Mouse (Mus musculus): ENCODE data around the gene Rpl29. TPM values are rescaled to one million over a fixed set of nuclear protein-coding genes. Genes with fewer than 3 reads are reported as not detected.
A peak's percentile ranks its signal among the peaks of the same experiment; 100 is the strongest.

Gene Rpl29
- total RNA-seq, 2 experiments from 2014 or later = 274 to 289 TPM

DNA sequence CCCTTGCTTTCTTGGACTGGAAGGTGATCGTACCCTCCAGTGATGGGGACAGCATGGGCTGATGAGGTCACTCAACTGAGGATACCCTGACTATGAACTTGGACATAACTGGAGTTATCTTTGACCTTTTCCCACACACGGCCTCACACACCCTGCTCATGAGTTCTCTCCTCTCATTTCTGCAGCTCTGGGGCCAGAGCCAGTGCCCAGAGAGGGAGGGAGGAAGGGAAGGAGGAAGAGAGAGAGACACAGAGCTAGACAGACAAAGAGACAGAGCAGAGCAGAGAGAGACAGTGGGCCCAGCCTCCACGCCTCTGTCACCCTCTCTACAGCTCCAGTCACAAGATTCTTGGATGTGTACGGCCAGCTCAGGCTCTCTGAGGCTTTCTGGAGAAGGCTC is 43.1 kb downstream of the Rpl29 start:
- DNase-seq (ENCODE audit: low spot score in 2 of 2) = no peak

DNA sequence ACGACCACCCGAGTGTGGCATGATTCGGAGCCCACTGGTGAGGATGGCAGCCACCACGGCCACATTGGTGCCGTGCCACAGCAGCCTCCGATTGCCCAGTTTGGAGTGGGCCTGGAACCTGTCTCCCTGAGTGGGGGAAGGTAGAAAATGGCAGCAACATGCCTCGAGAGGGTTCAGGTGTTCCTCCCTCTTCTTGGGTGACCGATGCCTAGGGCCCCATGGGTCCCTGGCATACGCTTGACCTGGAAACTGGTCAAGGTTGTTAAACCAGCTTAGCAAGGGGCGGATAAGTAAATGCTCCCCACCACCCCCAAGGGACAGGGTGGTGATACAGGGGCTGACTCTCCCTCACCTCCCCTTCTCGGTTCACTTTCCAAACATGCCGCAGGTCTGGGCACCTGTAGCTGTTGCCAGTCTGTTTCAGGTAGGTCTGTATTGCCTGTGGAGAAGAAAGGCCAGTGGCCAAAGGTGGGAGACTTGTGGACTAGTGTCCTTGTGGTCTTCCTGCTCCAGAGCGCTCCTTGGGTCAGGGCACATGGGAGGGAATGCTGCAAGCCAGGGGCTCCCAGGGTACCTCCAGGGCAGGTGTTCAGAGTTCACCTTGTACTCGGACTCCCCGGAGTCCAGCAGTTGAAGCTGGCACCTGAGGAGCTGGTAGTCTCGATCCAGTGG is 44.0 kb downstream of the Rpl29 start:
- DNase-seq (ENCODE audit: low spot score in 2 of 2) = peak in 1 of 2 experiments; percentile 1

DNA sequence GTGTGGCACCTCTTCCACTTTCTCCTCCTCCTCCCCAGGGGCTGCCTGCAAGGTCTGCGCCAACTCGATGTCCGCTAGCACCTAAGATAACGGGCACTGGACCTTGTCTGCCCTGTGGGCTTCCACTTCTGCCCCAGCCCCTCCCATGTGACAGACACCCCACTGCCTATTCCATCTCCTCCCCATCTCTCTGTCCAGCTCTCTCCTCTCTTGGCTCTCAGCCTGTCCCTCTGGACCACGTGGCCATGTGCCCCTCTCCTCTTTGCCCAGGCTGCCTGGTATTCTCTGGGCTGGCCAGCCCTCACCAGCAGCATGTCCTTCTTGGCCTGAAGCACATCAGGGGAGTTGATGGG is 44.5 kb downstream of the Rpl29 start:
- DNase-seq (ENCODE audit: low spot score in 2 of 2) = peak in 1 of 2 experiments; percentile 6

DNA sequence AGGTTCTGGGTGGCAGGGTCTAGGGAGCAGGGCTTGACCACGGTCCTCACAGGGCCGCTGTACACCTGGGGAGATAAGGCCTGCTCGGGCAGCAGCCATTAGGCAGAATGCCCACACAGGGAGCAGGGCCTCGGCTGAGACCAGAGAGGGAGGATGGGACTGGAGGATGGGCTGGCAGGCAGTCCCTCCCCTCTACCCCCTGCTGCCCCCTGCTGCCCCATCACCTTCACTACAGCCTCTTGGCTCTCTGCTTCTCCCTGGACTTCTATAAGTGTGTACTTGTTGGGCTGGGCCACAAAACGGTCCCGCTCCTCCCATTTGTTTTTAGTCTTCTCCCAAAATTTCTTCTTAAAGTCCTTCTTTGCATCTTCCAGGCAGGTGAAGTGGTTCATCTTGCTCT is 45.2 kb downstream of the Rpl29 start:
- peak in 1 of 2 experiments; percentile 58 for DNase-seq (ENCODE audit: low spot score in 2 of 2)

DNA sequence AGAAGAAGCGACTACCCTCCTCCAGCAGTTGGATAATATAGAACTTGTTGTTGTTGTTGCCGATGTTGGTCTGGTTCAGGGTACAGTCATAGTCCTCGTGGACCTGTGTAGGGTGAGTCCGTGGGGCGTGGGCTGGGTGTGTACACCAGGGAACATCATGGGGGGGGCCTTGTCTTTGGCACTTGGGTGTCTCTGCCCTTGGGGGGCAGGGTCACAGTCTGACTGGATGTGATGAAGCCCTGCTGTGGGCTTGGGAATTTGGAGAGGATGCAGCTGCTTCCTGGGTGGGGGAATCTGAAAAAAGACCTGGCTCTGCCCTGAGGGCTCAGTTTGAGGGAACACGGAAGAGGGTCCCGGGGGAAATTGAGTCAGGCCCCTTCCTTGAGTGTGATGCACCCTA is 45.8 kb downstream of the Rpl29 start:
- no peak for DNase-seq (ENCODE audit: low spot score in 2 of 2)

DNA sequence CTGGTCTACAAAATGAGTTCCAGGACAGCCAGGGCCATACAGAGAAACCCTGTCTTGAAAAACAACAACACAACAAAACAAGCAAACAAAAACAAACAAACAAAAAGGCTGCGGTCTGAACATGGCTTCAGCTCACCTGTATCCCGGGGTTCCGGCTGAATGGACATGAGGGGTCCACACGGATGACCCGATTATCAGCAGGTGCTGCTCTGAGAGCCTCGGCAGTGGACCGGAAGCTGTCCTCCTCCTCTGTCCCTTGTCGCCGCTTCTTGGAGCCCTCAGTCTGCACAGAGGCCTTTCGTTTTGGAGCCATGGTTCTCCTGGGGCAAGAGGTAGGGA is 46.4 kb downstream of the Rpl29 start, which contains the start of gene Rrp9:
Rrp9 (plus strand) TSS at position 301 of the 339 bp plus-strand sequence.
- DNase-seq (ENCODE audit: low spot score in 2 of 2) = no peak

DNA sequence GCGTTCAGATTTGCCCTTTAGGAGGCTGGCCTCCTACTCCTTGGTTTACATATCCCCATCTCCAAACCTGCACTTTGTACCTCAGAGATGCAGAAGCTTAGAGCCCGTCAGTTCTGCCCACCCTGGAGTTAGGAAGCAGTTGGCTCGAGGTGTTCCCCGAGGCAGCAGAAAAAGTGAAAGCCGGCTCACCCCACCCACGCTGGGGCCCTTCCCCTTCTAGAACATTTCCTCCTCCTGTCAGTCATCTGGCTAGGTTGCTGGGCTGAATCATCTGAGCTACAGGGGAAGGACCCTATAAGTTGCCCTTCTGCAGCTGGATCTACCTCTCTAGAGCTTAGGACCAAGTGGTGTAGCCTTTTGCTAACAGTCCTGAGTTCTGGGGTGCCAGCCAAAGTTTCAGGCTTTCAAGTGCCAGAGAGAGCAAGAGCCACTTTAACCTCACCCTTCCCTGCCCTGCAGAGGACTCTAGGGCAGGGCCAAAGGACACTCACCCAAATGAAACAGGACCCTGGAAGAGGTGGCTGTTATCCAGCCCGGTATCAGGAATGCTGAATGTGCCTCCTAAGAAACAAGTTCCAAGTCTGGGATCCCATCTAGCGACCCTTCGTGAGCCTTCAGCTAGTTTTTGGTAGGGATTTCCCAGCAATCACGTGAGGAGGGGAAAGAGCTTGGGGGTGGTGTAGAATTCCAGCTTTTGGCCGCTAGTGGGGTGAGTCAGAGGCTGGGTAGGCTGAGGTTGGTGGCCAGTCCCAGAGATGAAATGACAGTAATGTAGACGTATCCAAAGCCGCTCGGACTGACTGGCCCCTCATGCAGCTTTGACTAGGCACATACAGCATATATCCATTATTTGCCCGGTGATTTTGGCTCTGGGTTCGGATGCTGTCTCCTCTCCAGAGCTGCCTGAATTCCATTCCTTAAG is 47.0 kb downstream of the Rpl29 start:
- DNase-seq (ENCODE audit: low spot score in 2 of 2) = peak in 1 of 2 experiments; percentile 28

DNA sequence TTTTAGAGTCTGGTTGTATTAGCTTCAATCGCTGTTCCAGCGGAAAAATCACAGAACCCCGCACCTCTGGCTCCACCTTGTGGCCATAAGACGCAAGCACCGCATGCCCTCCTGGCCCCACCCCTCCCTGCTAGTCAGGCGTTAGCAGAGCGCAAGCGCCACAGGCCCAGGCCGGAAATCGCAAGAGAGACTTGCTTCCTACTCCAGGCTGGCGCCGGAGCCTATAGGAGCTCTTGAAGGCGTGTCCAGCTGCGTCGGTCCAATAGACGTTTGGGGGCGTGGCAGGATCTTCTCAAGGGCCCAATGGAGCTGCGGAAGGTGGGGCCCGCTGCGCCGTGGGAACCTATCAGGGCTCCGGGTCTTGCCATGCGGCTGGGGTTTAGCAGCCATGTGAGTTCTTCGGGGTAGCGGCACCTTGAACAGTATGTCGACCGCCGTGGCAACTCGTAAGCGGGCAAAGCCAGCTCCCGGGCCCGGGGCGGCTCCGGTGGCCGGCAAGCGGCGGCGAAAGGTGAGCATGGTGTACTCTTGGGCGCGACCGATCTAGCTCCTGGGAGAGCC is 47.8 kb downstream of the Rpl29 start, which contains the start of gene Parp3:
Parp3 (minus strand) TSS at position 26 of the 561 bp plus-strand sequence.
- DNase-seq (ENCODE audit: low spot score in 2 of 2) = peak; percentile 100

DNA sequence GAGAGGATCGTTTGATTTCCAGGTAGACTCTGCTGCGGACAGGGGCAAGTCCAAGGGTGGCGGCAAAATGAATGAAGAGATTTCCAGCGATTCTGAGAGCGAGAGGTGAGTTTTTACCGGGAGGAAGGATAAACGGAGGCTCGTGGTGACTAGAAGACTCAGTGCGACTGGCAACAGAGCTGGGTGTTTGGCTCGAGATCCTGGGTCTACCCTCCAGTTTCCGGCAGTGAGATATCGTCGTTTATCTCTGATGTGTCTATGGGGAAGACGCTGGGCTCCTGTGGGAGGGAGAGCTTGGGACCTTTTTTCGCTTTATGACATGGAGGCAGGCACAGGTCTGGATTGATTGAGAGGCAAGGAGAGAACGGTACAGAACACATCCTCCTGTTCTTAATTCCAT is 48.4 kb downstream of the Rpl29 start:
- DNase-seq (ENCODE audit: low spot score in 2 of 2) = no peak

DNA sequence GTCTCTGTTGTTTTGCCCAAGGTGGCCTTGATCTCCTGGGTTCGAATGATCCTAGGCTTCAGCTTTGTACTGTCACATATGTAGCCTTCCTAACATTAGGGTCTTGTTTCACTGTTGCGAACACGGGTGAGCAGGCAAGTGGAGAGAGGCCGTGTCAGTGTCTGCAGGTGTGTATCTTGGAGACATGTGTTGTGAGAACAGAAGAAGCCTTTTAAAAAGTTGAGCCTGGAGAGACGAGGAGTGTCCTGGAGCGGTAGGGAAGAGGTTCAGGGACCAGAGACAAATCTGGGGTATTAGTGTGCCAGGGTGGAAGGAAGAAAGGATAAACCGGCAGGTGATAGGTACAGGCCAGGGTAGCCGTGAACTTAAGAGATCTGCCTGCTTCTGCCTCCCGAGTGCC is 48.8 kb downstream of the Rpl29 start:
- peak in 1 of 2 experiments; percentile 0 for DNase-seq (ENCODE audit: low spot score in 2 of 2)

DNA sequence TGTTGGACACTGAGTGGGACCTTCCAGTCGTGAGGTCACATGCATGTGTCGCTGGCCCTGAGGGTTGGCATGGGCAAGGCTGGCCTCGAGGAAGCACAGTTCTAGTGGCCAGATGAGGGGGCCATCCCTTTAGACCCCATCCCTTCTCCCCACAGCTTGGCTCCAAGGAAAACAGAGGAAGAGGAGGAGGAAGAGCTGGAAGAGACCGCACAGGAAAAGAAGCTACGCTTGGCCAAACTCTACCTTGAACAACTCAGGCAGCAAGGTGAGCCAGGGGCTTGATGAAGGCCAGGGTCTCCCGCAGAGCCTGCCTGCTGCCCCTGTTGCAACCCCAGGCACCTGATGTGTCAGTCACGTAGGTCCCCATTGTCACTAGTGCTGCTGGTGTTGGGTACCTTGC is 51.3 kb downstream of the Rpl29 start:
- no peak for DNase-seq (ENCODE audit: low spot score in 2 of 2)

DNA sequence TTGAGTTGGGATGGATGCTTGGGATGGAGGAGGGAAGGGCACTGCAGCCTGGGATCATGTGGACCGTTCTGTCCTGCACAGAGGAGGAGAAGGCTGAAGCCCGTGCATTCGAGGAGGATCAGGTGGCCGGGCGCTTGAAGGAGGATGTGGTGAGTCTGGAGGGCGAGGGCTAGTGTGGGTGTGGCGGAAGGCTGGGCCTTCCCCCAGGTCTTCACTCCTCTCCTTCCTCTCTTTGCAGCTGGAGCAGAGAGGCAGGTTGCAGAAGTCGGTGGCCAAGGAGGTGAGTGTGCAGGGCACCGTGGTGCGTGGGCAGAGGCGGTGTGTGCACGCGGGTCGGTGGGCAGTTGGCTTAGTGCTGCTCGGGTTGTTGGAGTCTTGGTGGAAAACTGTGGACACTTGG is 51.8 kb downstream of the Rpl29 start:
- DNase-seq (ENCODE audit: low spot score in 2 of 2) = no peak

Other genes starting within 250 kb of the Rpl29 start
- gene Ppm1m, start 229.7 kb upstream of the Rpl29 start, total RNA-seq (2021) = 10 to 100 TPM; 18.9 to 19.2 TPM
- gene Twf2, start 226.3 kb upstream of the Rpl29 start, total RNA-seq (2021) = 10 to 100 TPM; 58.4 to 60.6 TPM
- gene Tlr9, start 206.9 kb upstream of the Rpl29 start, total RNA-seq (2021) = 1 to 10 TPM; 1.0 to 1.5 TPM
- 100 to 1,000 TPM; 141 to 144 TPM for gene Alas1, start 180.8 kb upstream of the Rpl29 start, total RNA-seq (2021)
- gene Poc1a, start 148.4 kb upstream of the Rpl29 start, total RNA-seq (2021) = 10 to 100 TPM; 12.5 to 15.4 TPM
- 10 to 100 TPM; 93.0 to 94.6 TPM for gene Dusp7, start 60.8 kb upstream of the Rpl29 start, total RNA-seq (2021)
- 10 to 100 TPM; 14.3 to 16.8 TPM for gene Acy1, start 8.9 kb downstream of the Rpl29 start, total RNA-seq (2021)
- gene Abhd14b, start 18.0 kb downstream of the Rpl29 start, total RNA-seq (2021) = 10 to 100 TPM; 11.6 to 12.2 TPM
- 10 to 100 TPM; 32.1 to 34.9 TPM for gene Abhd14a, start 18.2 kb downstream of the Rpl29 start, total RNA-seq (2021)
- gene Pcbp4, start 23.8 kb downstream of the Rpl29 start, total RNA-seq (2021) = 100 to 1,000 TPM; 186 to 198 TPM
- 10 to 100 TPM; 12.4 to 12.7 TPM for gene Gpr62, start 36.5 kb downstream of the Rpl29 start, total RNA-seq (2021)
- 10 to 100 TPM; 28.5 to 29.2 TPM for gene Rrp9, start 46.5 kb downstream of the Rpl29 start, total RNA-seq (2021)
- gene Parp3, start 47.5 kb downstream of the Rpl29 start, total RNA-seq (2021) = 1 to 10 TPM; 3.8 to 5.0 TPM
- gene Iqcf1, start 70.5 kb downstream of the Rpl29 start, total RNA-seq (2021) = not detected
- not detected for gene Iqcf5, start 85.1 kb downstream of the Rpl29 start, total RNA-seq (2021)
- gene Iqcf3, start 132.2 kb downstream of the Rpl29 start, total RNA-seq (2021) = not detected
- not detected for gene Iqcf4, start 141.5 kb downstream of the Rpl29 start, total RNA-seq (2021)
- gene Iqcf6, start 197.1 kb downstream of the Rpl29 start, total RNA-seq (2021) = not detected
- gene Grm2, start 226.6 kb downstream of the Rpl29 start, total RNA-seq (2021) = 10 to 100 TPM; 66.1 to 71.2 TPM

Data from layer of hippocampus, adult 18-20 months (tissue).